Mouse (Mus musculus): ENCODE measurements around the gene Zmat3. TPM values are rescaled to one million over a fixed set of nuclear protein-coding genes. Genes with fewer than 3 reads are reported as not detected.

The Zmat3 gene
- polyA plus RNA-seq, 1 experiment from 2014 or later, result 5.9 TPM

DNA sequence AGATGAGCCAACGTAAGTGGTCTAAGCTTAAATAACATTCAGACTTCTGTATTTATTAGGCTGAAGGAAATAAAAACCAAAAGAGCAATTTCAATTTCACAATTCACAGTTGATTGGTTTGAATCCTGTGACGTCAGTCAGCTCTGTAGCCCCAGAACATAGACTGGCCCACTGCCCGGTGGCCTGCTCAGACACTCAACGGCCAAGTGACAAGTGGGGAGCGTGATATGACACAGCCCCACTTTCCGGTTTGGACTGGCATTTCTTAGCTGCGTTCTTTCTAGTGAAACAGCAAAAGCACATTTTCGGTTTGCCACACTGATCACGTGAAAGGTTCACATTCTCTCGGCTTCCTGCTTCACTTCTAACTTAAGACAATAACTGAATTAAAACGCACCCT, 30.9 kb downstream of the Zmat3 start:
- Histone ChIP-seq H3K36me3 (no peaks in the 10 kb centered on the region), H3K9me3 (no peaks in the 10 kb centered on the region), H3K27me3 (no peaks in the 10 kb centered on the region), H3K4me2 (no peak overlapping the region), H3K4me1 (replicated peaks) (no peaks in the 10 kb centered on the region), H3K27ac (no peak overlapping the region), H3K9ac (replicated peaks) (no peak overlapping the region), H3K4me3 (replicated peaks) (no peak overlapping the region)
- WGBS, result 90% methylated on average over 11 of the region's 11 CpGs
- no peak for ATAC-seq (ENCODE audit: insufficient number of reproducible peaks, insufficient read depth, low FRiP score, low TSS enrichment, low read depth)

DNA sequence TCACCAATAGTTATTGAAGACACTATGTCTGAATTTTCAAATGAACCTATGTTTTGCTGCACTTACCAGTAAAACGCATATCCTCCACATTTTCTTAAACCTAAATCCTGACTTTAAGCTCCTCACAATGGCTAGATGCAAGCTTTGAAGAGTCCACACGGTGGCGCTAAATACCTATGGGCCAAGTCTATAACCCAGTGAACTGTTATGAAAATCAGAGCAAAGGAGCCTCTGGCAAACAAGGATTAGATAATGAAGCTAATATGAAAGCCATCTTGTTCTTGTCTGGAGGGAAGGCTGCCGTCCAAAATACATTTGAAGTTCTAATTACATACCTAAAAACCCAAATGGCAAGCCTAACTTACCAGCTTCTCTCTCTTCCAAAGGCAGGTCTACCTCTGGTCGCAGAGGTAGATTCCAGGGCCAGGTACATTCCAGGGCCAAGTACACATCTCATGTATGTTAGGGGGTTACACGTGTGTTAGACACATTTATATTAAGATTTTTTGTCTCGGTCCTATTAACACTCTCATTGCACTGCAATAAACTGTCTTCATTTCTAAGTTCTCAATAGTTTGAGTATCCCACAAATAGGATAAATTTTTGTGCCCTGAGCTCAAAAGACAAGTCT, 32.2 kb downstream of the Zmat3 start:
- H3K9me3 ChIP-seq, result no peaks in the 10 kb centered on the region
- no peak overlapping the region for H3K9ac ChIP-seq (replicated peaks)
- WGBS, result 37% methylated on average over 7 of the region's 7 CpGs
- no peak overlapping the region for H3K4me3 ChIP-seq (replicated peaks)
- no peak overlapping the region for H3K27ac ChIP-seq
- no peaks in the 10 kb centered on the region for H3K27me3 ChIP-seq
- H3K36me3 ChIP-seq, result no peaks in the 10 kb centered on the region
- ATAC-seq (ENCODE audit: insufficient number of reproducible peaks, insufficient read depth, low FRiP score, low TSS enrichment, low read depth), result no peak; the same call in 1 of the 2 replicates
- H3K4me1 ChIP-seq (replicated peaks), result no peaks in the 10 kb centered on the region
- H3K4me2 ChIP-seq, result no peak overlapping the region

DNA sequence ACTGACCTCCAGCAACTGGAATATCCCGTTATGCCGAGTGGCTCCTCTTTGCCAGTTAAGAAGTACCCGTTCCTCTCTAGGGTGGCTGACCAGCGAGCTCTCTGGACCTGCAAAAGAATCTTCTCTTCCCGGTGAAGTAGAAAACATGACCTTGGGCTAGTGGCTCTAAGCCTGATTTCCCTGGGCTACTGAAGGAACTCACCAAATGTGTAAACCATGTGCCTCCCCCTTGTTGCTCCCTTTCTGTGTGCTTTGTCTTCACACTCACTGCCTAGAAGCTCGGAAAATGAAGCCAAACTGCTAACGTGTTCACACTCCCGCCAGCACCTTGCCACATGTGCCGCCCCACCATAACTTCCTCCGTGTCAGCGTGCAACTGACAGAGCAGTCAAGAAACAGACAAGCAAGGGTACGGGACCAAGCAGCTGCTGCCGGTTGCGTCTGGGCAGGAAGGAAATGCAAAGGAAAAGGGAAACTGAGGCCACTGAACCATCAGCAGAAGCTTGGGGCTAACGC, 47.9 kb downstream of the Zmat3 start:
- H3K4me1 ChIP-seq (replicated peaks), result no peaks in the 10 kb centered on the region
- 52% methylated on average over 15 of the region's 15 CpGs for WGBS
- no peak overlapping the region for H3K27ac ChIP-seq
- H3K9me3 ChIP-seq, result no peaks in the 10 kb centered on the region
- H3K4me3 ChIP-seq (replicated peaks), result no peak overlapping the region
- H3K27me3 ChIP-seq, result no peaks in the 10 kb centered on the region
- no peak overlapping the region for H3K9ac ChIP-seq (replicated peaks)
- H3K4me2 ChIP-seq, result no peak overlapping the region
- H3K36me3 ChIP-seq, result no peaks in the 10 kb centered on the region
- ATAC-seq (ENCODE audit: insufficient number of reproducible peaks, insufficient read depth, low FRiP score, low TSS enrichment, low read depth), result no peak

DNA sequence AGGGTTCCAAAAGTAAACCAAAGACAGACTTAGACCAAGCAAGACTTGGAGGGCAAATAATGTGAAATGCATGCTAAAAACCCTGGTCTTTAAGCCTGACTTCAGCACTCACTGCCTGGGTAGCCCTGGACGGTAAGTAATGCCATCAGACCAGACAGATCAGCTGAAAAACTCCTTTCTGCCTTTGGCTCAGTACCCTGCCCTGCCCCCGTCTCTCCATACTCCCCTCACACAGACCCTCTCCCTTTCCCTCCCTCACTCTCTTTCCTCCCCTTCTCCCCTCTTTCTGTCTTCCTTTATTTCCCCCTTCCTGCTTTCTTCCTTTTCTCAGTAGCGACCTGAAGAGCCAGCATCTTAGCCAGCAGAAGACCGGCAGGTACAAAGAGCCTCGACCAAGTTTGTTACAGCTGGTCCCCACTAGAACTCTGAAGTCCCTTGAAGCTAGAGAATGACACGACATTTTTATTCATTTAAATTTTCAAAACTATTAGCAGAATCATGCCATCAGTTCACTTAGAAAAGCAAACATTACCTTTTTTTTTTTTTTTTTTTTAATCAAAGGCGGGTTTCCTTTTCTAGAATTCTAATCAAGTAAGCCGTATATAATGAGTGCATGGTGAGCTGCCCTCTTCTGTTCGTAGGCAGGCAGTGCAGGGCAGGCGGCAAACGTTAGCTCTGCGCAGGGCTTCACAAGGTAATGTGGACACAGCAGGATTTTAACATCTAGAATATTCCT, 48.5 kb downstream of the Zmat3 start:
- Histone ChIP-seq H3K4me2 (no peak overlapping the region; the same call in 1 of the 2 replicates), H3K4me3 (replicated peaks) (no peak overlapping the region), H3K27ac (no peak overlapping the region), H3K4me1 (replicated peaks) (no peaks in the 10 kb centered on the region), H3K9ac (replicated peaks) (no peak overlapping the region), H3K27me3 (no peaks in the 10 kb centered on the region), H3K9me3 (no peaks in the 10 kb centered on the region), H3K36me3 (no peaks in the 10 kb centered on the region)
- ATAC-seq (ENCODE audit: insufficient number of reproducible peaks, insufficient read depth, low FRiP score, low TSS enrichment, low read depth), result peak; percentile 78
- 26% methylated on average over 12 of the region's 12 CpGs for WGBS

DNA sequence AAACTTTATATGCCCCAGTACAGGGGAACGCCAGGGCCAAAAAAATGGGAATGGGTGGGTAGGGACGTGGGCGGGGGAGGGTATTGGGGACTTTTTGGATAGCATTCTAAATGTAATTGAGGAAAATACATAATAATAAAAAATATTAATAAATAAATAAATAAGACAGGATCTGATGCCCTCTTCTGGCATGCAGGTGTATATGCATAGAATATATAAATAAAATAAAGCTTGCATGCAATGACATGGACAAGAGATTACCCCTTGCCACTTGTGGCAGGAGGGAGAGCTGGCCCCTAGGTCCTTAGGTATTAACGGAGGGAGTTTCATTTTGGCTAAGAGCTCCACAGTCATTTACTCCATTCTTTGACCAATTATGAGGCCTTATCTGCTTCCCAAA, 51.1 kb downstream of the Zmat3 start:
- Histone ChIP-seq H3K4me1 (replicated peaks) (no peaks in the 10 kb centered on the region), H3K9ac (replicated peaks) (no peak overlapping the region), H3K4me3 (replicated peaks) (no peak overlapping the region), H3K4me2 (no peak overlapping the region), H3K36me3 (no peaks in the 10 kb centered on the region), H3K27me3 (no peaks in the 10 kb centered on the region), H3K9me3 (no peaks in the 10 kb centered on the region), H3K27ac (no peak overlapping the region)
- WGBS, result 93% methylated on average over 4 of the region's 4 CpGs
- ATAC-seq (ENCODE audit: insufficient number of reproducible peaks, insufficient read depth, low FRiP score, low TSS enrichment, low read depth), result no peak

DNA sequence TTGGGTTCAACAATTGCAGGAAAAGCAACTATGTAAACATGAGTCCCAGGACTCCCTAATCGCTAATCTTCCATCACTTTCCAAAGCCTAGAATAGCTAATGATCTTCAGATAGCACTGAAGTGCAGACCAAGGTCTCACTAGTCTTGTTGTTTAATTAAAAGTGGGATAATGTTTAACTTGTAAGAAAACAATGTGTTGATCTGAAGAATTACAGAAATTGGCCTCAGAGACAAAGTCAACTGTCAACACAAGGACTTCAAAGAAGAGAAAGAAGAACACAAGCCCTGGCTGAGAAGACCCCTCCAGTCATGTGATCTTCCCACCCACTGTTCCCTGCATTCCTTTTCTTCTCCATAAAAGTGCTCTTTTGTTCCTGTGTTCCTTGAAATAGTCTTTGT, 61.6 kb downstream of the Zmat3 start:
- Histone ChIP-seq H3K27me3 (no peaks in the 10 kb centered on the region), H3K9ac (replicated peaks) (no peak overlapping the region), H3K36me3 (no peaks in the 10 kb centered on the region), H3K4me3 (replicated peaks) (no peak overlapping the region), H3K4me1 (replicated peaks) (no peaks in the 10 kb centered on the region), H3K27ac (no peak overlapping the region), H3K4me2 (no peak overlapping the region), H3K9me3 (no peaks in the 10 kb centered on the region)
- ATAC-seq (ENCODE audit: insufficient number of reproducible peaks, insufficient read depth, low FRiP score, low TSS enrichment, low read depth), result no peak
- 78% methylated on average over 1 of the region's 1 CpGs for WGBS

DNA sequence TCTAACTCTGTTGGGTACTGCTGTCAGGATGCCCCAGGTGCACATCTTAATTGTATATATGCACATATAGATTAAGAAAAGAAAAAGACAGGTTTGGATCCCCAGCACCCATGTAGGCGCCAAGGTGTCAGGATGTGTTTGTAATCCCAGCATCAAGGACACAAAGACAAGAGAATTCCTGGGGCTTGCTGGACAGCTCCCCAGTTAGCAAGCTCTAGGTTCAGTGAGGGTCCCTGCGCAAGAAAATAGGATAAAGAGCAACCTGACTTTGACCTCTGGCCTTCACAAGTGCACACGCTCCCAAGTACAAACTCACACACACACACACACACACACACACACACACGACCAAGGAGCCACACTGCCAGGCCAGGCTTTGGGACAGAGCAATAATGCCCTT, 73.8 kb downstream of the Zmat3 start:
- H3K36me3 ChIP-seq, result no peaks in the 10 kb centered on the region
- H3K4me3 ChIP-seq (replicated peaks), result no peak overlapping the region
- H3K9me3 ChIP-seq, result no peaks in the 10 kb centered on the region
- no peak overlapping the region for H3K9ac ChIP-seq (replicated peaks)
- peaks cover 5% of the 10 kb centered on the region; the same call in 1 of the 2 replicates for H3K4me1 ChIP-seq (replicated peaks)
- 38% methylated on average over 4 of the region's 4 CpGs for WGBS
- H3K27ac ChIP-seq, result no peak overlapping the region
- ATAC-seq (ENCODE audit: insufficient number of reproducible peaks, insufficient read depth, low FRiP score, low TSS enrichment, low read depth), result no peak
- no peak overlapping the region for H3K4me2 ChIP-seq
- no peaks in the 10 kb centered on the region for H3K27me3 ChIP-seq

Other genes starting within 250 kb of the Zmat3 start
- gene Pik3ca, start 31.7 kb upstream of the Zmat3 start, polyA plus RNA-seq (2016; fragmentation: Nextera tagmentation; extraction: Ambion mirVana), result 11.4 and 12.0 TPM in 2 replicates
- 0.20 TPM in 2 replicates for gene Kcnmb3, start 126.2 kb upstream of the Zmat3 start, polyA plus RNA-seq (2016; fragmentation: Nextera tagmentation; extraction: Ambion mirVana)
- gene Zfp639, start 144.2 kb upstream of the Zmat3 start, polyA plus RNA-seq (2016; fragmentation: Nextera tagmentation; extraction: Ambion mirVana), result 44.8 and 48.3 TPM in 2 replicates
- gene Mfn1, start 163.5 kb upstream of the Zmat3 start, polyA plus RNA-seq (2016; fragmentation: Nextera tagmentation; extraction: Ambion mirVana), result 42.8 and 44.3 TPM in 2 replicates

Measured in limb, embryonic 12.5 days (tissue).